Mouse (Mus musculus) C2C12 (cell line): ENCODE measurements around the gene Ski. TPM values are rescaled to one million over a fixed set of nuclear protein-coding genes. Genes with fewer than 3 reads are reported as not detected.

ENCODE experiments used
- H3K27me3 ChIP-seq: one replicate; pipeline ENCODE4 v1.6.1; 2011; ENCODE audit not compliant: control insufficient read depth, insufficient read depth, insufficient read length
- H3K36me3 ChIP-seq: one replicate; pipeline ENCODE4 v1.6.1; 2011; ENCODE audit not compliant: control insufficient read depth, insufficient read depth
- H3K4me3 ChIP-seq: one replicate; pipeline ENCODE4 v1.5.1; 2011; ENCODE audit warnings: mild to moderate bottlenecking, control low read depth; ENCODE audit not compliant: poor library complexity, insufficient read depth, severe bottlenecking
- H3K79me2 ChIP-seq: one replicate; pipeline ENCODE4 v1.6.1; 2011; ENCODE audit not compliant: control insufficient read depth, insufficient read depth
- H3K79me3 ChIP-seq: one replicate; pipeline ENCODE4 v1.6.1; 2011; ENCODE audit warnings: low read depth, control low read depth
- H3ac ChIP-seq: one replicate; pipeline ENCODE3; 2011; ENCODE audit warnings: low read depth; ENCODE audit not compliant: control insufficient read depth, insufficient read length
- CEBPB ChIP-seq: IDR thresholded peaks from one replicate; pipeline ENCODE4 v1.6.1; 2011; ENCODE audit warnings: low read depth, mild to moderate bottlenecking, control low read depth, moderate library complexity
- CTCF ChIP-seq: IDR thresholded peaks from one replicate; pipeline ENCODE4 v1.5.1; 2011; ENCODE audit not compliant: control insufficient read depth, insufficient read depth, insufficient read length
- FOSL1 ChIP-seq: IDR thresholded peaks from one replicate; pipeline ENCODE4 v1.8.0; 2011; ENCODE audit warnings: mild to moderate bottlenecking, low read length; ENCODE audit not compliant: poor library complexity, insufficient read depth, severe bottlenecking
- MAX ChIP-seq: IDR thresholded peaks from one replicate; pipeline ENCODE4 v1.6.1; 2011; ENCODE audit warnings: mild to moderate bottlenecking, control low read depth
- MYOD1 ChIP-seq: IDR thresholded peaks from one replicate; pipeline ENCODE4 v1.6.1; 2011; ENCODE audit warnings: low read depth; ENCODE audit not compliant: control insufficient read depth, insufficient read length
- MYOG ChIP-seq: IDR thresholded peaks from one replicate; pipeline ENCODE4 v1.6.1; 2011; ENCODE audit not compliant: control insufficient read depth, insufficient read length; ENCODE audit errors: extremely low read depth
- USF1 ChIP-seq: IDR thresholded peaks from one replicate; pipeline ENCODE4 v1.6.1; 2011; ENCODE audit warnings: low read depth, mild to moderate bottlenecking, control low read depth, moderate library complexity
- polyA plus RNA-seq: library from polyadenylated mRNA; unstranded; fragments of >200 nt; fragmentation: generic; extraction: Trizol; gene quantifications from one replicate; pipeline ENCODE4 v1.2.1, GENCODE M21; 2012; ENCODE audit warnings: missing spikeins

Ski gene
- polyA plus RNA-seq, 1 experiment, result 45.2 TPM

GRCm38 (mm10) chr4:155188341-155188740, 34.1 kb downstream of the Ski start:
- no peak overlapping the region for H3K4me3 ChIP-seq
- H3K79me2 ChIP-seq, result peaks cover 100% of the 10 kb centered on the region
- peaks cover 99% of the 10 kb centered on the region for H3K79me3 ChIP-seq
- no peak overlapping the region for H3ac ChIP-seq
- TF ChIP-seq MAX (no peak), CTCF (no peak), MYOD1 (no peak), CEBPB (no peak), USF1 (no peak), MYOG (no peak), FOSL1 (no peak)
- peaks cover 17% of the 10 kb centered on the region for H3K36me3 ChIP-seq
- H3K27me3 ChIP-seq, result no peaks in the 10 kb centered on the region

DNA sequence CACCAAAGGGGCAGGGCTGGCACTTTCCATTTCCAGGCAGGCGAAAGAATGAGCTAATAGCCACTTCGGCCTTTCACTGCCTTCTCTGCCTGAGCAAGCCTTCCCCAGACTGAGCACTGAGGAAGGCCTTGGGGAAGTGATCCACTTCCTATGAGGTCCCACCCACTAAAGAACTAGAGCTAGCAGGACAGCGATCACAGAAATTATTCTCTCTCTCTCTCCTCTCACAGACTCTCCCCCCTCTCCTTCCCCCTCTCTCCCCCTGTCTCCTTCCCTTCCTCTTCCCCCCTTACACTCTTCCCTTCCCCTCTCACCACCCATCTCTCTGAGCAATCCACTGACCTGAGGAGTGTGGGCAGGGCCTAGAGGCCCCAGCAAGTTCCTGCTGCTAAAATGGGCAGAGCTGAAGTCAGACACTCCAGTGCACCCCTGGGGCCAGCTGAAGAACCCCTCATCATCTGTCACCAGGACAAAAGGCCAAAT, 35.2 kb downstream of the Ski start:
- Histone ChIP-seq H3K36me3 (peaks cover 6% of the 10 kb centered on the region), H3K27me3 (no peaks in the 10 kb centered on the region), H3K4me3 (no peak overlapping the region), H3K79me3 (peaks cover 98% of the 10 kb centered on the region), H3ac (no peak overlapping the region), H3K79me2 (peaks cover 100% of the 10 kb centered on the region)
- TF ChIP-seq USF1 (no peak), MAX (no peak), FOSL1 (no peak), CEBPB (no peak), MYOG (no peak), MYOD1 (no peak), CTCF (no peak)

DNA sequence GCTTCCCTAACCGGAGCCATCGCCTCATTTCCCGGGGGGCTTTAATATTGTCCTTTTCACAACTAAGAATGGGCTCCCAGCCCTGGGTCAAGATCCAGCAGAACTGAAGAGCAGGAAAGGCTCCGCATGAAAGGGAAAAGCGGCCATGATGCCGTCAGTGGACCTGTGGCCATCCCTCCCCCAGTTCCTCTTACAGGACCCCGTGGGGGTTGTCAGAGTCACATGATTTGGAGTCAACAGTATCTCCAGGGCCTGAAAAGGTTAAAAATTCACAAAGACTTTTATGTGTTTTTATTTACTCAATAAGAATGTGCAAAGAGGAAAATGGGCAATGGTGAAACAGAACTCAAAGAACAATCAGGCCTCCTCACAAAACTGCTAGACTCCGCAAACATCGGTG, 36.5 kb downstream of the Ski start:
- Histone ChIP-seq H3K79me2 (peaks cover 93% of the 10 kb centered on the region), H3ac (no peak overlapping the region), H3K4me3 (no peak overlapping the region), H3K79me3 (peaks cover 89% of the 10 kb centered on the region), H3K27me3 (no peaks in the 10 kb centered on the region), H3K36me3 (peaks cover 4% of the 10 kb centered on the region)
- no peak for TF ChIP-seq CEBPB
- TF ChIP-seq CTCF, result no peak
- no peak for TF ChIP-seq MYOG
- no peak for TF ChIP-seq MAX
- TF ChIP-seq USF1, result no peak
- no peak for TF ChIP-seq FOSL1
- no peak for TF ChIP-seq MYOD1

DNA sequence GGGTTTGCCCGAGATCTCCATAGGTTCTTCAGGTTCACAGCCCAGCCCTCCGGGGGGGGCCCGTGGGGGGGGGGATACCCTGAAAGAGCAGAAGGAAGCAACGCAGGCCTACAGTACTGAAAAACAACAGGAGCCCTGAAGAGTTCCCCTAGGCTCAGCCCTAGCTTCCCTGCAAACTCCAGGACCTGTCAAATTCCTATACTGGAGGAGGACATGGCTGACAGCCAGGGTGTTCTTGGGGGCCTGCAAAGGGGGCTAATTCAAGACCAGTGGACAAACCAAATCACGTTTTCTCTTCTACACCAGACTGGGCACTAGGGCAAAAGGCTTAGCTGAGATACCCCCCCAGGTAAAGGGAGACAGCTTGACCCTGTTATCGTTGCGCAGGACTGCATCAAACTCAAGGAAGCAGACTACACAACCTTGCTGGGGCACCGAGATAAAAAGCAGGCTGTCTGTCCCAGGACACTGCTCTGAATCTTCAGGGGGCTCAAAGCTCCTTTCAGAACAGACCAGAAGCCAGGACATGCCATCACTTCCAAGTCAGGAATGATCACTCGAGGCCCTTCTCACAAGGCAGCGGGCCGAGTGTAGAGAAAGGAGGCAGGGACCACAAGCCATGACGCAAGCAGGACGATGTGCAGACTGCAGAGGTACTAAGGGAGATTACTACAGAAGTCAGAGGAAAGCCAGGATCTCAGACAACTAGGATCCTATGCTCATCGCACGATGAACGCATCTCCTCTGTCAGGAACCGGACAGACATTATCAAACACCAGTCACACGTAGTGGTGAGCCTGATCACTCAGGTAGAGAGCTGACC, 37.9 kb downstream of the Ski start:
- Histone ChIP-seq H3K36me3 (peaks cover 4% of the 10 kb centered on the region), H3K27me3 (no peaks in the 10 kb centered on the region), H3K4me3 (no peak overlapping the region), H3K79me3 (peaks cover 84% of the 10 kb centered on the region), H3K79me2 (peaks cover 88% of the 10 kb centered on the region), H3ac (no peak overlapping the region)
- TF ChIP-seq CTCF (no peak), CEBPB (no peak), MYOG (no peak), MYOD1 (no peak), FOSL1 (no peak), USF1 (no peak), MAX (no peak)

DNA sequence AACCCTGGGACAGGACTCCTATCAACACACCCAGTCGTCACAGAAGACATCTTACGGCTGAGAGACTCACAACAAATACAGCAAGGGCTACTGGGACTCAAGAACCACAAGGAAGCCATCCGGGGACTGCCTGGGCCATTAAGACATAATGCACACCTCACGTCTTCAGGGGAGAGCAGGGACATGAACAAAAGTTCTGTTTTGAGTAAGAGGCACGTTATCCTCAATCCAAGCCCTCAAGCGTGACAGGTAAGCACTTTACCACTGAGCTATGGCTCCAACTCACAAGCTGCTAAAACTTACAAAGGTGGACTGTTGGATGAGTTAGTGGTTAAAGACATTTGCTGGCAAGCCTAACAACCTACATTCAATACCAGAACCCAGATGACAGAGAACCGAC, 39.2 kb downstream of the Ski start:
- Histone ChIP-seq H3K79me3 (peaks cover 80% of the 10 kb centered on the region), H3ac (no peak overlapping the region), H3K27me3 (no peaks in the 10 kb centered on the region), H3K79me2 (peaks cover 88% of the 10 kb centered on the region), H3K4me3 (no peak overlapping the region), H3K36me3 (peaks cover 4% of the 10 kb centered on the region)
- TF ChIP-seq MYOG, result no peak
- no peak for TF ChIP-seq CTCF
- TF ChIP-seq MYOD1, result no peak
- TF ChIP-seq MAX, result no peak
